Comparison of ENCODE assay signal across 13 mouse cellular contexts in the genomic region with DNA sequence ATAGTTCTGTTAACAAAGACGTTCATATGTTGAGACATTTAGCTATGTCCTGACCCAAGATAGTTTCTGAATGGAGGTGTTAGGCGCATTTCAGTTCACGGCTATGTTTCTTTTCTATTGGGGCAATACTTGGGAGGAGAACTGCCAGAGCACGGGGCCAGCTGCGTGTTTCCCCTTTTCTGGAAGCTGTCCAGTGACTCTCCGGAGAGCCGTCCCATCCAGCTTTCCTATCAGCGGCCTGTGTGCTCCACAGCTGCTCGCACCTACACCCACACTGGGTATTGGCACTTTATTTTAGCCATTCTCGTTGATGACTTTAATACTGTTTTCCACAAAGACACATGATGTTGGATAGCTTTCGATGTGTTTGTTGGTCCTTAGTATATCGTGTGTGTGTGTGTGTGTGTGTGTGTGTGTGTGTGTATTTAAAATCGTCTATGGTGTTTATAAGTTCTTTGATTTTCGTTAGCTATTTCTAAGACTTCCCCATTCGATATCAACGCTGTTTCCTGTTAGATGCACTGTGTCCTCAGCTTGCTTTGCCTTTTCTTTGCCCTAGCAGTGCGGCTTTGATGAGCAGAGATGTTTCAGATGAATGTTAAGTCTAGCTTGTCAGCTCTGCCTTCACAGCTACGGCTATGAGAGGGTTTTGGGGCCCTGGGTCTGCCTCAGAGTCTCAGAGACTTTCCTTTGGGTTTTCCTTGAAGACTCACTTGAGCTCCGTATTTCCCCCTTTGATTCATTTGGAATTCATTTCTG. TPM values are rescaled to one million over a fixed set of nuclear protein-coding genes. Genes with fewer than 3 reads are reported as not detected.
A peak's percentile ranks its signal among the peaks of the same experiment; 100 is the strongest.
DNase-seq lines count a peak whose midpoint lies in the region; TF ChIP-seq lines count a peak whose summit lies in the region.
"Had no signal": no experiment of that assay in that cellular context is flagged by ENCODE, and none has a peak within 500 bp of the region (broad histone marks: within the 10 kb centered on the region; RNA-seq: fewer than 3 reads in every experiment).

No protein-coding gene starts in this region.

- intact Hi-C loops in heart, postnatal 36 days (cut with DNase I), result no loop called here

- DNase-seq in testis, postnatal 14 days (ENCODE audit: low spot score), result no peak
- peak; percentile 97 for DNase-seq in heart, adult 11 months
- peak; percentile 53 to 64 for DNase-seq in heart, postnatal 36 days
- peak; percentile 73 for DNase-seq in skeletal muscle tissue, adult 2 months (ENCODE audit: low read depth, low spot score)
- DNase-seq in ovary, postnatal 10 days (ENCODE audit: low spot score), result no peak
- no peak for DNase-seq in neural tube, embryonic 10.5 days (ENCODE audit: extremely low spot score, low spot score)
- no peak for DNase-seq in yolk sac, embryonic 10.5 days (ENCODE audit: low spot score)
- DNase-seq: kidney, adult 8-10 months; layer of hippocampus, postnatal 36 days; thymus, postnatal 25 days had no signal

- H3K36me3 ChIP-seq in testis, adult 2 months (ENCODE audit: control insufficient read depth, insufficient read depth, low read length), result no peaks in the 10 kb centered on the region
- H3K36me3 ChIP-seq: embryonic facial prominence, embryonic 10.5 days; liver, embryonic 12.5 days had no signal

- H3K27me3 ChIP-seq in testis, adult 2 months (ENCODE audit: control insufficient read depth, insufficient read depth, low read length), result no peaks in the 10 kb centered on the region
- H3K27me3 ChIP-seq: liver, embryonic 12.5 days had no signal

- no peak for TF ChIP-seq POLR2A in testis, adult 2 months (IDR thresholded peaks at IDR 0.05; ENCODE audit: control insufficient read depth, low read depth, low read length)

- H3K4me1 ChIP-seq in testis, adult 2 months (ENCODE audit: control insufficient read depth, insufficient read depth, low read length), result no peaks in the 10 kb centered on the region; the same call in 1 of the 2 replicates
- H3K4me1 ChIP-seq: liver, embryonic 12.5 days had no signal

- H3K27ac ChIP-seq in testis, adult 2 months (ENCODE audit: control insufficient read depth, insufficient read depth, low read depth, low read length), result peak overlapping the region; percentile 29; the same call in 1 of the 2 replicates
- H3K27ac ChIP-seq: embryonic facial prominence, embryonic 10.5 days; liver, embryonic 12.5 days had no signal

- TF ChIP-seq CTCF in testis, adult 2 months (IDR thresholded peaks at IDR 0.05; ENCODE audit: control insufficient read depth, insufficient read depth, insufficient replicate concordance, low read depth, low read length), result no peak

- no peak overlapping the region for H3K4me3 ChIP-seq in testis, adult 2 months (ENCODE audit: control insufficient read depth, low read depth, low read length)
- H3K4me3 ChIP-seq: embryonic facial prominence, embryonic 10.5 days; liver, embryonic 12.5 days had no signal

RNA-seq across cellular contexts. Expression of a gene that starts 34.2 kb away (rescaled TPM):
- 4.5 and 5.8 TPM in 2 replicates for polyA plus RNA-seq in testis, adult 2 months (2012; rRNA removed)
- 100 to 1,000 TPM; 138 to 147 TPM for total RNA-seq in heart, postnatal 36 days (2021)

Comparison
In these comparisons a context has a peak if more than half of its experiments do, and no peak if none do; other contexts are left out.
1. DNase-seq: peak in heart, adult 11 months (single experiment), heart, postnatal 36 days (2 of 2) and skeletal muscle tissue, adult 2 months (single experiment); none in testis, postnatal 14 days (single experiment), ovary, postnatal 10 days (single experiment), neural tube, embryonic 10.5 days (single experiment) and yolk sac, embryonic 10.5 days (single experiment).